Mouse (Mus musculus) G1E (cell line): ENCODE measurements around the gene Atp1a2.

Experiments used
- CTCF ChIP-seq: IDR thresholded peaks from 2 replicates; pipeline ENCODE4 v1.5.1; 2012; ENCODE audit warnings: low read depth, low read length, inconsistent platforms, mixed read lengths
- GATA1 ChIP-seq: IDR thresholded peaks from 2 replicates; pipeline ENCODE4 v1.6.1; 2012; ENCODE audit warnings: borderline replicate concordance, low read length, inconsistent platforms, mixed read lengths
- GATA2 ChIP-seq: IDR thresholded peaks from 2 replicates; pipeline ENCODE4 v1.6.1; 2012; ENCODE audit warnings: low read depth, low read length, inconsistent platforms, borderline replicate concordance
- POLR2AphosphoS5 ChIP-seq: IDR thresholded peaks from 2 replicates; pipeline ENCODE4 v1.6.1; 2012; ENCODE audit warnings: low read depth, low read length, inconsistent platforms; ENCODE audit not compliant: insufficient replicate concordance
- TAL1 ChIP-seq: conservative IDR thresholded peaks from 2 replicates; pipeline ENCODE4 v1.6.1; 2012; ENCODE audit warnings: low read depth, low read length, inconsistent platforms, mixed read lengths

- TF ChIP-seq CTCF (no peak), TAL1 (no peak), GATA1 (no peak), POLR2AphosphoS5 (no peak), GATA2 (no peak)
Measured at GRCm38 (mm10) chr1:172335804-172336203, 37.9 kb upstream of the Atp1a2 start.
